Mouse (Mus musculus): ENCODE results near the gene Serinc5. TPM values are rescaled to one million over a fixed set of nuclear protein-coding genes. Genes with fewer than 3 reads are reported as not detected.

Gene Serinc5
- polyA plus RNA-seq (2015; fragmentation: Nextera tagmentation; extraction: Ambion mirVana) = 11.5 and 13.3 TPM in 2 replicates

- no peaks in the 10 kb centered on the region for H3K9me3 ChIP-seq (replicated peaks)
- under 1% methylated on average over 55 of the region's 55 CpGs for WGBS
- peak within 1 kb of the TSS; percentile 80 for H3K9ac ChIP-seq
- peak within 1 kb of the TSS; percentile 65 for H3K27ac ChIP-seq
- peak; percentile 99 for ATAC-seq
- peaks cover 10% of the 10 kb centered on the region for H3K4me1 ChIP-seq
- H3K4me2 ChIP-seq = peak within 1 kb of the TSS; percentile 88
- H3K36me3 ChIP-seq (ENCODE audit: poor library complexity, severe bottlenecking) = no peaks in the 10 kb centered on the region
- peak within 1 kb of the TSS; percentile 78 for H3K4me3 ChIP-seq
- no peaks in the 10 kb centered on the region for H3K27me3 ChIP-seq
Measured at GRCm38 (mm10) chr13:92610311-92611221, at the start of gene Serinc5. TSS of gene Serinc5 (plus strand) at chr13:92611091.

- Histone ChIP-seq H3K9me3 (replicated peaks) (no peaks in the 10 kb centered on the region), H3K36me3 (ENCODE audit: poor library complexity, severe bottlenecking) (no peaks in the 10 kb centered on the region), H3K4me3 (no peak within 1 kb of the TSS), H3K4me2 (no peak within 1 kb of the TSS), H3K4me1 (0 out of 2 replicates have a peak, but pooled peaks cover 3% of the 10 kb centered on the region), H3K9ac (no peak within 1 kb of the TSS), H3K27ac (no peak within 1 kb of the TSS), H3K27me3 (no peaks in the 10 kb centered on the region)
- no peak for ATAC-seq
Measured at GRCm38 (mm10) chr13:92576072-92576471, 34.8 kb upstream of the Serinc5 start, which contains the start of gene Spz1. TSS of gene Spz1 (minus strand) at chr13:92576172.

- WGBS = 56% methylated on average over 6 of the region's 6 CpGs
Measured at GRCm38 (mm10) chr13:92576688-92577087, 34.2 kb upstream of the Serinc5 start.

GRCm38 (mm10) chr13:92578210-92578609 is 32.7 kb upstream of the Serinc5 start:
- WGBS = 85% methylated on average over 4 of the region's 4 CpGs
- no peaks in the 10 kb centered on the region for H3K36me3 ChIP-seq (ENCODE audit: poor library complexity, severe bottlenecking)
- no peaks in the 10 kb centered on the region for H3K27me3 ChIP-seq
- no peaks in the 10 kb centered on the region for H3K9me3 ChIP-seq (replicated peaks)
- no peak overlapping the region for H3K9ac ChIP-seq
- ATAC-seq = no peak
- no peak overlapping the region for H3K4me3 ChIP-seq
- H3K4me1 ChIP-seq = 0 out of 2 replicates have a peak, but pooled peaks cover 3% of the 10 kb centered on the region
- H3K4me2 ChIP-seq = no peak overlapping the region
- no peak overlapping the region for H3K27ac ChIP-seq

More at GRCm38 (mm10) chr13:92576688-92577087, 34.2 kb upstream of the Serinc5 start:
- Histone ChIP-seq H3K4me1 (0 out of 2 replicates have a peak, but pooled peaks cover 3% of the 10 kb centered on the region), H3K27me3 (no peaks in the 10 kb centered on the region), H3K36me3 (ENCODE audit: poor library complexity, severe bottlenecking) (no peaks in the 10 kb centered on the region), H3K9ac (no peak overlapping the region), H3K4me2 (no peak overlapping the region), H3K27ac (no peak overlapping the region), H3K4me3 (no peak overlapping the region), H3K9me3 (replicated peaks) (no peaks in the 10 kb centered on the region)
- ATAC-seq = no peak

- no peaks in the 10 kb centered on the region for H3K27me3 ChIP-seq
- 0 out of 2 replicates have a peak, but pooled peaks cover 3% of the 10 kb centered on the region for H3K4me1 ChIP-seq
- H3K9me3 ChIP-seq (replicated peaks) = no peaks in the 10 kb centered on the region
- no peak overlapping the region for H3K4me2 ChIP-seq
- no peak overlapping the region for H3K27ac ChIP-seq
- ATAC-seq = peak; percentile 75
- no peaks in the 10 kb centered on the region for H3K36me3 ChIP-seq (ENCODE audit: poor library complexity, severe bottlenecking)
- no peak overlapping the region for H3K9ac ChIP-seq
- no peak overlapping the region for H3K4me3 ChIP-seq
- 40% methylated on average over 10 of the region's 10 CpGs for WGBS
Measured at GRCm38 (mm10) chr13:92580220-92581043, 30.5 kb upstream of the Serinc5 start.

- Histone ChIP-seq H3K27me3 (no peaks in the 10 kb centered on the region), H3K36me3 (ENCODE audit: poor library complexity, severe bottlenecking) (no peaks in the 10 kb centered on the region), H3K4me2 (no peak overlapping the region), H3K9me3 (replicated peaks) (no peaks in the 10 kb centered on the region), H3K4me3 (no peak overlapping the region), H3K9ac (no peak overlapping the region), H3K27ac (no peak overlapping the region), H3K4me1 (0 out of 2 replicates have a peak, but pooled peaks cover 3% of the 10 kb centered on the region)
- no peak for ATAC-seq
- 61% methylated on average over 8 of the region's 8 CpGs for WGBS
Measured at GRCm38 (mm10) chr13:92584094-92584717, 26.7 kb upstream of the Serinc5 start.

- Histone ChIP-seq H3K4me1 (peaks cover 19% of the 10 kb centered on the region), H3K9ac (no peak overlapping the region), H3K4me3 (no peak overlapping the region), H3K4me2 (no peak overlapping the region), H3K27ac (no peak overlapping the region), H3K27me3 (no peaks in the 10 kb centered on the region), H3K9me3 (replicated peaks) (no peaks in the 10 kb centered on the region), H3K36me3 (ENCODE audit: poor library complexity, severe bottlenecking) (no peaks in the 10 kb centered on the region)
- ATAC-seq = no peak
- WGBS = 86% methylated on average over 3 of the region's 3 CpGs
Measured at GRCm38 (mm10) chr13:92588704-92589103, 22.2 kb upstream of the Serinc5 start.

GRCm38 (mm10) chr13:92589255-92589654 is 21.6 kb upstream of the Serinc5 start:
- Histone ChIP-seq H3K9ac (no peak overlapping the region), H3K27ac (no peak overlapping the region), H3K9me3 (replicated peaks) (no peaks in the 10 kb centered on the region), H3K4me2 (no peak overlapping the region), H3K4me3 (no peak overlapping the region), H3K4me1 (peaks cover 24% of the 10 kb centered on the region), H3K36me3 (ENCODE audit: poor library complexity, severe bottlenecking) (no peaks in the 10 kb centered on the region), H3K27me3 (no peaks in the 10 kb centered on the region)
- ATAC-seq = no peak; the same call in 1 of the 2 replicates

GRCm38 (mm10) chr13:92591225-92591624 is 19.7 kb upstream of the Serinc5 start:
- Histone ChIP-seq H3K9me3 (replicated peaks) (no peaks in the 10 kb centered on the region), H3K27me3 (no peaks in the 10 kb centered on the region)
- ATAC-seq = 0 out of 2 replicates have a peak, but pooled peaks have one; percentile 41

GRCm38 (mm10) chr13:92592268-92592785 is 18.6 kb upstream of the Serinc5 start:
- Histone ChIP-seq H3K4me2 (no peak overlapping the region), H3K4me3 (no peak overlapping the region), H3K27me3 (no peaks in the 10 kb centered on the region), H3K36me3 (ENCODE audit: poor library complexity, severe bottlenecking) (no peaks in the 10 kb centered on the region), H3K9me3 (replicated peaks) (no peaks in the 10 kb centered on the region), H3K4me1 (peaks cover 37% of the 10 kb centered on the region), H3K9ac (no peak overlapping the region), H3K27ac (no peak overlapping the region)
- ATAC-seq = no peak
- WGBS = 19% methylated on average over 5 of the region's 5 CpGs

More at GRCm38 (mm10) chr13:92591225-92591624, 19.7 kb upstream of the Serinc5 start:
- Histone ChIP-seq H3K4me2 (no peak overlapping the region), H3K4me3 (no peak overlapping the region), H3K27ac (no peak overlapping the region), H3K9ac (no peak overlapping the region), H3K4me1 (peaks cover 37% of the 10 kb centered on the region), H3K36me3 (ENCODE audit: poor library complexity, severe bottlenecking) (no peaks in the 10 kb centered on the region)
- WGBS = 35% methylated on average over 3 of the region's 3 CpGs
